Mouse (Mus musculus) cerebellum, adult 2 months (tissue): ENCODE results near the gene Ugt1a6a.
"Not testable (repeated sequence)": the region's sequence is repeated elsewhere in the genome, so short reads cannot be mapped to it uniquely, and the experiment has no call there.

Experiments used
- CTCF ChIP-seq: fragments of 200-500 bp; IDR thresholded peaks from 2 replicates; pipeline ENCODE4 v1.5.1; 2011; ENCODE audit warnings: low read depth, mild to moderate bottlenecking, control low read depth, low read length, moderate library complexity, borderline replicate concordance; ENCODE audit not compliant: insufficient read depth
- POLR2A ChIP-seq: fragments of 200-500 bp; IDR thresholded peaks from 2 replicates; pipeline ENCODE4 v1.6.1; 2011; ENCODE audit warnings: low read length, control low read depth, borderline replicate concordance; ENCODE audit not compliant: insufficient read depth

GRCm38 (mm10) chr1:88125827-88126360 is 8.7 kb upstream of the Ugt1a6a start:
- not testable (repeated sequence) for TF ChIP-seq CTCF, POLR2A
